Mouse (Mus musculus): ENCODE measurements around the gene Olfr1373.

DNA sequence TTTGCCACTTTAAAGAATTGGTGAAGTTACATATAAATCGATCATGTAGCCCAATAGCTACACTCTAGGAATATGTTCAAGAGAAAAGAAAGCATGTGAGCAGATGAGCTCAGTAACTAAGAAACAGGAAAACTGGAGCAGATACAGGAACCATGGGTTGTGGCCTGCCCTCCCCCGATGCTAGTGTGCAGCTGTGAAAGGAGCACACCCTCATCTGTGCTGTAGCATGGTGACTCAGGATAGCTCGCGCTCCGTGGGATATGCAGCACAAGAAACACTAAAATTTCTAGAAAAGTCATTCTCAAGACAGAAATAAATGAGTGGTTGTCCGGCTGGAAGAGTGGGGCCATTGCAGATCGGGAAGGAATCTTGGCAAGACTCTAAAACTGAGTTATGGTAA is 28.2 kb downstream of the Olfr1373 start:
- TF ChIP-seq CTCF (IDR thresholded peaks at IDR 0.05; ENCODE audit: control insufficient read depth, insufficient read depth, insufficient replicate concordance, low read depth, low read length): no peak
- TF ChIP-seq POLR2A (IDR thresholded peaks at IDR 0.05; ENCODE audit: control insufficient read depth, low read depth, low read length): no peak

Measured in testis, adult 2 months (tissue).